Mouse (Mus musculus) liver, embryonic 14.5 days (tissue): ENCODE measurements around the gene Klhdc8a. TPM values are rescaled to one million over a fixed set of nuclear protein-coding genes. Genes with fewer than 3 reads are reported as not detected.

ENCODE experiments used
- ATAC-seq: fragments of 200-750 bp; cut with Nextera tagmentation; 2 replicates; pipeline ENCODE4 v1.8.0; 2017; ENCODE audit warnings: moderate number of reproducible peaks, mild to moderate bottlenecking, moderate library complexity; ENCODE audit not compliant: insufficient read depth
- DNase-seq, 3 experiments: peaks; one replicate each; pipeline ENCODE4 v3.0.0-alpha.2; 2012 to 2013; ENCODE audit warnings: low read depth in 3 of 3, low spot score in 3 of 3
- H3K27ac ChIP-seq: fragments of 300-500 bp; sonication (generic); 2 replicates; pipeline ENCODE4 v1.5.1; 2014; ENCODE audit warnings: moderate library complexity, mild to moderate bottlenecking, control low read depth, inconsistent platforms
- H3K27me3 ChIP-seq: fragments of 300-500 bp; sonication (generic); 2 replicates; pipeline ENCODE4 v1.6.1; 2014; ENCODE audit warnings: mild to moderate bottlenecking, low read length, moderate library complexity; ENCODE audit not compliant: control insufficient read depth, insufficient read depth
- H3K36me3 ChIP-seq: fragments of 300-500 bp; sonication (generic); replicated peaks from 2 replicates; pipeline ENCODE4 v1.6.1; 2014; ENCODE audit warnings: low read depth; ENCODE audit not compliant: control insufficient read depth, insufficient read depth
- H3K4me1 ChIP-seq, 2 experiments: fragments of 200-500 bp in 1 of 2; fragments of 300-500 bp in 1 of 2; sonication (generic) in 1 of 2; replicated peaks; 2 replicates each; pipeline ENCODE4 v1.6.1; 2012 to 2014; ENCODE audit warnings: antibody characterized with exemption in 1 of 2, inconsistent platforms in 1 of 2, low read length in 1 of 2; ENCODE audit not compliant: control insufficient read depth in 2 of 2, insufficient read depth in 2 of 2
- H3K4me2 ChIP-seq: fragments of 300-500 bp; sonication (generic); 2 replicates; pipeline ENCODE4 v1.6.1; 2014; ENCODE audit warnings: low read depth, mild to moderate bottlenecking, control low read depth, moderate library complexity
- H3K4me3 ChIP-seq, 2 experiments: fragments of 200-500 bp in 1 of 2; fragments of 300-500 bp in 1 of 2; sonication (generic) in 1 of 2; 2 replicates each; pipeline ENCODE4 v1.5.1; 2012 to 2014; ENCODE audit warnings: low read depth in 2 of 2, low read length in 2 of 2, mild to moderate bottlenecking in 2 of 2, control low read depth in 1 of 2, inconsistent platforms in 1 of 2, moderate library complexity in 1 of 2; ENCODE audit not compliant: insufficient read depth in 1 of 2
- H3K9ac ChIP-seq: fragments of 300-500 bp; sonication (generic); replicated peaks from 2 replicates; pipeline ENCODE4 v1.6.1; 2014; ENCODE audit warnings: mild to moderate bottlenecking, control low read depth, moderate library complexity
- H3K9me3 ChIP-seq: fragments of 300-500 bp; sonication (generic); 2 replicates; pipeline ENCODE4 v1.6.1; 2016; ENCODE audit warnings: low read length, mixed read lengths; ENCODE audit not compliant: control insufficient read depth
- CTCF ChIP-seq: IDR thresholded peaks from 2 replicates; pipeline ENCODE4 v1.5.1; 2016; ENCODE audit warnings: antibody characterized with exemption, low read depth, control low read depth
- EP300 ChIP-seq: IDR thresholded peaks from 2 replicates; pipeline ENCODE4 v1.6.1; 2016; ENCODE audit warnings: antibody characterized with exemption, low read depth
- WGBS: fragments of 180-500 bp; shearing (Covaris S2); extraction: QIAGEN DNeasy Blood & Tissue Kit; methylation state at CpG from one replicate; pipeline ENCODE4 v1.1.7; 2014; ENCODE audit not compliant: insufficient replicate concordance; 5-methylcytosine and 5-hydroxymethylcytosine counted together
- polyA plus RNA-seq, 2 experiments: library from polyadenylated mRNA; depleted of rRNA in 1 of 2; stranded (reverse) in 1 of 2; unstranded in 1 of 2; fragments of >200 nt; fragmentation: Nextera tagmentation in 1 of 2; extraction: Ambion mirVana in 1 of 2; gene quantifications; 2 replicates each; pipeline versions ENCODE4 v1.2.1 to v1.2.3; 2012 to 2014

Gene Klhdc8a
- polyA plus RNA-seq, 2 experiments: 0.04 to 0.13 TPM

GRCm38 (mm10) chr1:132328565-132328964 lies 30.1 kb downstream of the Klhdc8a start:
- TF ChIP-seq EP300 (no peak), CTCF (no peak)
- H3K9me3 ChIP-seq: no peaks in the 10 kb centered on the region
- no peak overlapping the region for H3K9ac ChIP-seq
- no peaks in the 10 kb centered on the region for H3K27me3 ChIP-seq
- ATAC-seq: no peak
- 56% methylated on average over 3 of the region's 3 CpGs for WGBS
- H3K4me1 ChIP-seq: peaks cover 0 to 2% of the 10 kb centered on the region in 2 experiments; a peak in 2 of 4 replicates
- H3K4me3 ChIP-seq: no peak overlapping the region
- H3K27ac ChIP-seq: no peak overlapping the region
- no peak overlapping the region for H3K4me2 ChIP-seq
- H3K36me3 ChIP-seq: no peaks in the 10 kb centered on the region
- no peak for DNase-seq

GRCm38 (mm10) chr1:132329656-132330055 lies 31.2 kb downstream of the Klhdc8a start:
- Histone ChIP-seq H3K4me2 (no peak overlapping the region), H3K27ac (no peak overlapping the region), H3K27me3 (no peaks in the 10 kb centered on the region), H3K9ac (no peak overlapping the region), H3K4me1 (peaks cover 7 to 13% of the 10 kb centered on the region in 2 experiments), H3K4me3 (no peak overlapping the region), H3K9me3 (no peaks in the 10 kb centered on the region), H3K36me3 (no peaks in the 10 kb centered on the region)
- DNase-seq (no peak), ATAC-seq (no peak)
- TF ChIP-seq CTCF (no peak), EP300 (no peak)
- WGBS: 58% methylated on average over 7 of the region's 7 CpGs

- H3K4me3 ChIP-seq: no peak overlapping the region
- TF ChIP-seq CTCF: no peak
- no peak for TF ChIP-seq EP300
- 79% methylated on average over 15 of the region's 15 CpGs for WGBS
- no peaks in the 10 kb centered on the region for H3K27me3 ChIP-seq
- H3K9ac ChIP-seq: no peak overlapping the region
- no peaks in the 10 kb centered on the region for H3K9me3 ChIP-seq
- ATAC-seq (no peak), DNase-seq (no peak)
- no peak overlapping the region for H3K4me2 ChIP-seq
- H3K27ac ChIP-seq: no peak overlapping the region
- H3K36me3 ChIP-seq: no peaks in the 10 kb centered on the region
- H3K4me1 ChIP-seq: peaks cover 13 to 20% of the 10 kb centered on the region in 2 experiments
These were observed 32.0 kb downstream of the Klhdc8a start for GRCm38 (mm10) chr1:132330397-132330796.

- Histone ChIP-seq H3K9ac (no peak overlapping the region), H3K4me1 (peaks cover 13 to 24% of the 10 kb centered on the region in 2 experiments), H3K36me3 (no peaks in the 10 kb centered on the region), H3K4me3 (no peak overlapping the region), H3K4me2 (no peak overlapping the region), H3K27me3 (no peaks in the 10 kb centered on the region), H3K9me3 (no peaks in the 10 kb centered on the region), H3K27ac (no peak overlapping the region)
- TF ChIP-seq EP300 (no peak), CTCF (peak; percentile 24; the same call in 1 of the 2 replicates)
- WGBS: 76% methylated on average over 17 of the region's 17 CpGs
- no peak for DNase-seq
- no peak for ATAC-seq
These were observed 32.9 kb downstream of the Klhdc8a start for GRCm38 (mm10) chr1:132331283-132331682.

- Histone ChIP-seq H3K36me3 (no peaks in the 10 kb centered on the region), H3K4me2 (peak overlapping the region; percentile 24; the same call in 1 of the 2 replicates), H3K27me3 (no peaks in the 10 kb centered on the region), H3K4me3 (no peak overlapping the region), H3K9ac (no peak overlapping the region), H3K4me1 (peaks cover 16 to 34% of the 10 kb centered on the region in 2 experiments), H3K9me3 (no peaks in the 10 kb centered on the region), H3K27ac (no peak overlapping the region)
- DNase-seq (no peak), ATAC-seq (no peak)
- TF ChIP-seq CTCF: no peak
- no peak for TF ChIP-seq EP300
- WGBS: 61% methylated on average over 2 of the region's 2 CpGs
These were observed 34.8 kb downstream of the Klhdc8a start for GRCm38 (mm10) chr1:132333201-132333600.
